Mouse (Mus musculus) embryonic facial prominence, embryonic 10.5 days (tissue): Measurements from ENCODE around the gene Lsamp. TPM values are rescaled to one million over a fixed set of nuclear protein-coding genes. Genes with fewer than 3 reads are reported as not detected.

Experiments
- DNase-seq: peaks from one replicate; pipeline ENCODE4 v3.0.0-alpha.2; 2017; ENCODE audit warnings: low spot score
- H3K27ac ChIP-seq: fragments of 300-500 bp; sonication (generic); replicated peaks from 2 replicates; pipeline ENCODE4 v1.5.1; 2016; ENCODE audit warnings: mild to moderate bottlenecking
- H3K27me3 ChIP-seq: fragments of 300-500 bp; sonication (generic); replicated peaks from 2 replicates; pipeline ENCODE4 v1.6.1; 2016; ENCODE audit warnings: low read depth, mild to moderate bottlenecking; ENCODE audit not compliant: poor library complexity, severe bottlenecking
- H3K36me3 ChIP-seq: fragments of 300-500 bp; sonication (generic); replicated peaks from 2 replicates; pipeline ENCODE4 v1.6.1; 2016; ENCODE audit warnings: mild to moderate bottlenecking, moderate library complexity
- H3K4me1 ChIP-seq: fragments of 300-500 bp; sonication (generic); 2 replicates; pipeline ENCODE4 v1.6.1; 2016
- H3K4me3 ChIP-seq: fragments of 300-500 bp; sonication (generic); 2 replicates; pipeline ENCODE4 v1.5.1; 2016; ENCODE audit warnings: mild to moderate bottlenecking, moderate library complexity
- H3K9me3 ChIP-seq: fragments of 300-500 bp; sonication (generic); 2 replicates; pipeline ENCODE4 v1.6.1; 2016; ENCODE audit warnings: mild to moderate bottlenecking
- WGBS: fragments of 180-500 bp; shearing (Covaris S2); methylation state at CpG from one replicate; pipeline ENCODE4 v1.1.7; 2016; 5-methylcytosine and 5-hydroxymethylcytosine counted together
- polyA plus RNA-seq: library from polyadenylated mRNA; unstranded; fragments of >200 nt; fragmentation: Nextera tagmentation; extraction: Ambion mirVana; gene quantifications from 2 replicates; pipeline ENCODE4 v1.2.1, GENCODE M21; 2016

Lsamp gene
- polyA plus RNA-seq, 1 experiment from 2014 or later = 6.3 TPM

DNA sequence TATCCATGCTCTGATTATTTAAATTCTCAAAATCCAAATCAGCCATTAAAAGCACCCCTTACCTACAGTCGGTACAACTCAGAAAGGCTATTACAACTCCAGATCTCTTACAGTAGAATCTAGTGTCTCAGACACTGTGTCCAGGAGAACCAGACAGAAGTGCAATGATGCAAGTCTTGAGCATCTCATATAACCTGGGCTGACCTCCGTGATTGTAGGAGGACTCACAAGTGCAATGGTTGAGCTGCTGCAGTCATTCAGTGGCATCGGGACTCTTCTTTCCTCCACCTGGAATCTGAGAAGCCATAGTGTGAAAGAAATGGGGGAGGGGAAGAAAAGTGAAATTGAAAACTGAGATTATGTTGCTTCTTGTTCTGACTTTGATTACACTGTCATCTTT is 1850.5 kb downstream of the Lsamp start:
- Histone ChIP-seq H3K27ac (no peak overlapping the region), H3K36me3 (no peaks in the 10 kb centered on the region), H3K4me1 (no peaks in the 10 kb centered on the region), H3K27me3 (no peaks in the 10 kb centered on the region), H3K9me3 (no peaks in the 10 kb centered on the region), H3K4me3 (no peak overlapping the region)
- DNase-seq = no peak
- 77% methylated on average over 3 of the region's 3 CpGs for WGBS

DNA sequence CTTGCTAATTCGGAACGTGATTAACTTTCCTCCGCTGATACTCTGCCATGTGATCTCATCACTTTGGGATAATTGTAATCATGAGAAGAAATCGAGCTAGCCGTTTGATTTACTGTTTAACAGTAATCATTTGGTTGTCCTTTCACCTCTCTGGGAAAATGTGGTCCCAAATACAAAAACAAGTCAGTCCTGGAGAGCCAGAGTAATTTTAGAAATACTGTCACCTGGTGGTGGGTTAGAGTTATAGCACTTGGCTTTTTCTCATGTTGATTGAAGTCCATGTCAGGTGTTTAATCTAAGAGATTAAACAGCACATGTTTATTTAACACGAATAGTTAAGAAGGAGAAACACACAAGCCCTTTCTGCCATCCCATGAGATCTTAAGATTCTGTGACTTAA is 1851.6 kb downstream of the Lsamp start:
- Histone ChIP-seq H3K36me3 (no peaks in the 10 kb centered on the region), H3K4me3 (no peak overlapping the region), H3K27ac (no peak overlapping the region), H3K9me3 (no peaks in the 10 kb centered on the region), H3K4me1 (no peaks in the 10 kb centered on the region), H3K27me3 (no peaks in the 10 kb centered on the region)
- 61% methylated on average over 6 of the region's 6 CpGs for WGBS
- DNase-seq = no peak

DNA sequence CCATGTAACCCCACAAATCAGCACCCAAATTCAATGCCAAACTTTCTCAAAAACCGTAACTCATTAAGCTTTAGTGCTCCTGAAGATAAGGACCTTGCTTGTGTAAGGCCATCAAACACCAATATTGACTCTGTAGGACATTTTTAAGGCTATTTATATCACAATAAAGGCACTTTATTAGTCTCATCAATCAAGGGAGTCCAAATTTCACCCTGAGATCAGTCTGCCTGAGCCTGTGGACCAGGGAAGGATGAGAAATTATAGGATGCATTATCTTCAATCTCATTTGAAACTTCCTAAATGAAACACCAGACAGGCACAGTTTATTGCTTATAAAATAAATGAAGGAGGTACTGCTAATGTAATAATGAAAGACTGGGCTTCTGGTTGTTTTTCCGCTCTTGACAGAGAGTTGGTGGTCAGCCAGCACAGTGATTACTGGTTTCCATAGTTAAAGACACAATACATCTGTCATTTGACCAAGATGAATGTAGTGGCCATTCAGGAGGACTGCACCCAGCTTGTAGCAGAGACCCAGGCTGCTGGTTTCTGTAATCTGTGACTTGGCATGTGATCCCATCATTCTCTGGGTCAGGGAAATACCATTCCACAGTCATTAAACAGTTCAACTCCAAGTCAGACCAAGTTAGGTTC is 1855.7 kb downstream of the Lsamp start:
- Histone ChIP-seq H3K4me1 (no peaks in the 10 kb centered on the region), H3K27ac (no peak overlapping the region), H3K27me3 (no peaks in the 10 kb centered on the region), H3K9me3 (no peaks in the 10 kb centered on the region), H3K4me3 (no peak overlapping the region), H3K36me3 (no peaks in the 10 kb centered on the region)
- DNase-seq = no peak
- 89% methylated on average over 2 of the region's 2 CpGs for WGBS

DNA sequence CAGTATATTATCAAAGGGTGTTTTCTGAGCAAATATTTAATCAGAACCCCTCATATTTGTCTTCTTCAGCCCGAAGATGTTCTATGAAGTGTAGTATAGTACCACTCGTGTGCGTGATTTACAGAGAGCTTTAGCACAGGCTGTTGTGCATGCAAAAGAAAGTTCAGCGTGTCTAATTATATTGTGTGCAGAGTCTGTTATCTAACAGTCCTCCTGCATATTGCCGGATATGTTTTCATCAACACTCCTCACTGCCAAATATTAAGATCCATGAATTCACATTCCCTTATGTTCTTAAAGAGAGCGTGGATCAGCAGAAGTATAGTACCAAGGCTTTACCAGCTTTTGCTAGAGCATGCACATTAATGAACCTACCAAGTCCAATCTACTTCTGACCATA is 1862.7 kb downstream of the Lsamp start:
- no peak overlapping the region for H3K27ac ChIP-seq
- no peaks in the 10 kb centered on the region for H3K36me3 ChIP-seq
- no peaks in the 10 kb centered on the region for H3K4me1 ChIP-seq
- DNase-seq = no peak
- no peaks in the 10 kb centered on the region for H3K27me3 ChIP-seq
- H3K9me3 ChIP-seq = no peaks in the 10 kb centered on the region
- WGBS = 89% methylated on average over 6 of the region's 6 CpGs
- no peak overlapping the region for H3K4me3 ChIP-seq

DNA sequence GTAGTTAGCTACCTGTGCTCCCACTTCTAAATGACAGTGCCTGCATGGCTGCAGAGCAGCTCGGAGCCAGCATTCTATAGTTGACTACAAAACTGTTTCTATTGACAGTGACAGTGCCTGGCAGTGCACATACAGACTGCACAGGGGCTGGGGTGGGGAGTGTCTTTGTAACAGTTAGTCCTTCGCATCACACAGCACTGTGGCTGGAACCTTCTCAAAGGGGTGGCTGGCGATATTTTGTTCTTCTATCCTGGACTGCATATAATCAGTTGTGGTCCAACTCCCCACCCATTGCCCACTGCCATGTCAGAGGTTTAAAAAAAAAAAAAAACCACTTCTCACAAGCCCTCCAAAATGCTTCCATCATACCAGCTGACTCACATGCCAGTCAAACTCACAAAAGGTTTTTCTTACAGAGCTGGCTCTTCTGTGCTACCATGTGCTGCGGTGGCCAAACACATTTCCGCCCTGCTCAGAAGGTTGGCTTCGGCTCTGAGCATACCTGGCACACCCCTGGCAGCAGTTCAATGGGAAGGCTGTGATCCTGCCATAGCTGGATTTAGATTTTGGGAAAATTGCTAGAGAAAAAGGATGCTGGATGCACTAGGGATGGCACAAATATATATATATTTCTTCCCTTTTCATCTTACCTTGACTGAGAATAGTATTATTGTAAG is 1887.9 kb downstream of the Lsamp start:
- WGBS = 86% methylated on average over 6 of the region's 6 CpGs
- Histone ChIP-seq H3K36me3 (no peaks in the 10 kb centered on the region), H3K27ac (no peak overlapping the region)

DNA sequence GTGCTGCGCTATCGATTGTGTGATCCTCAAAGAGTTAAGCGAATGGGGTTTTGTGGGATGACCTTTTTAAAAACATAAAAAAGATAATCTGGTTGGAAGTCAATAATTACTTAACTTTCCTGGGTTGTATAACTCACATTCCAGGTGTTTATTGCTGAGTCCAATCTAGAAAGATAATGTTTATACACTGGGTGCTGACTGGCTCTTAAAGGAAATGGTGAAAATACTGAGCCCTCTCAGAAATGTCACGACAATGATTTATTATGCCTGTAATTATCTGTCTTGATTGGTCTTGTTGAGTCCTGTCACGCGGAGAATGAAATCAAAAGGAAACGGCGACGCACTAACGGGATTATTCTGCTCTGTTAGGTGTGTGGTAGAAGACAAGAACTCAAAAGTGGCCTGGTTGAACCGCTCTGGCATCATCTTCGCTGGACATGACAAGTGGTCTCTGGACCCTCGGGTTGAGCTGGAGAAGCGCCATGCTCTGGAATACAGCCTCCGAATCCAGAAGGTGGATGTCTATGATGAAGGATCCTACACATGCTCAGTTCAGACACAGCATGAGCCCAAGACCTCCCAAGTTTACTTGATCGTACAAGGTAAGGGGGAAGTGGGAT is 1904.5 kb downstream of the Lsamp start:
- Histone ChIP-seq H3K4me1 (no peaks in the 10 kb centered on the region), H3K4me3 (no peak overlapping the region), H3K36me3 (no peaks in the 10 kb centered on the region), H3K27ac (no peak overlapping the region), H3K9me3 (no peaks in the 10 kb centered on the region), H3K27me3 (no peaks in the 10 kb centered on the region)
- 81% methylated on average over 16 of the region's 16 CpGs for WGBS
- no peak for DNase-seq

More for the DNA sequence above, 1887.9 kb downstream of the Lsamp start:
- Histone ChIP-seq H3K9me3 (no peaks in the 10 kb centered on the region), H3K4me3 (no peak overlapping the region), H3K4me1 (no peaks in the 10 kb centered on the region), H3K27me3 (no peaks in the 10 kb centered on the region)
- DNase-seq = no peak

DNA sequence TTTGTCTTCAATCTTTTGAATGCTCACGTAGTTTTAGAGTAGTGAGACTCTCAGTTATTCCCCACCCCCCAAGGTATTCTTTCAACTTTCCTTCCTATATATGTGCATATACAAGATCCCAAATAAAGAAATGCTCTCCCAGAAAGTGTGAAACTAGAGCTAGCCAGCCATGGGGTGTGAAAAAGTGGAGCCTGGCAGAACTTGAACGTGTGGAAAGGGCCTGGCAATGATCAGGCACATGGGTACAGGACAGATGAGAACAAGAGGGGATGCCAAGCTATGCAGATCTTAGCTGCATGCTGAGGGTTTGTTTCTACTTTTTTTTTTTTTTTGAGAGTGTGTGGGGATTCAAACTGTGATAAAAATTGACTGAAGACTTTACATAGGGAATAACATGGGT is 1916.6 kb downstream of the Lsamp start:
- Histone ChIP-seq H3K9me3 (no peaks in the 10 kb centered on the region), H3K27me3 (no peaks in the 10 kb centered on the region), H3K27ac (no peak overlapping the region), H3K4me1 (no peaks in the 10 kb centered on the region), H3K4me3 (no peak overlapping the region), H3K36me3 (no peaks in the 10 kb centered on the region)
- 67% methylated on average over 2 of the region's 2 CpGs for WGBS
- DNase-seq = no peak

DNA sequence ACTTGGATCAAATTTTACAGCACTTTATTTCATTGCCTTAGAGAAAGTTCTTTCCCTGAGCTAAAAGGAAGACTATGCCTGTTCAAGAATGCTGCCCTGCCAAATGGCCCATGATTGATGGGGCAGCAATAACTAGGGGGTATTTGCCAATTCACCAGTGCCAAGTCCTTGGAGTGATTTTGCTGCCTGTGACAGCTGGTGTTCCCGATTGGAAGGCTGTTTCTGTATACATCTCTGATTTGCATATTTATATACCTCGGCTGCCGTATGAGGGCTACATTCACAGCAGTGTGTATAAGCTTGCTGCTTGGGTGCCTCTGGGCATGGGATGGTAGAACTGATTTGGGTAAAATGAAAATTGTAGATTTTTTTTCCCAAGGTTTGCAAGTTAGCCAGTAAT is 1919.5 kb downstream of the Lsamp start:
- H3K4me1 ChIP-seq = no peaks in the 10 kb centered on the region
- no peaks in the 10 kb centered on the region for H3K9me3 ChIP-seq
- 79% methylated on average over 3 of the region's 3 CpGs for WGBS
- H3K27ac ChIP-seq = no peak overlapping the region
- H3K4me3 ChIP-seq = no peak overlapping the region
- no peaks in the 10 kb centered on the region for H3K27me3 ChIP-seq
- DNase-seq = no peak
- no peaks in the 10 kb centered on the region for H3K36me3 ChIP-seq

DNA sequence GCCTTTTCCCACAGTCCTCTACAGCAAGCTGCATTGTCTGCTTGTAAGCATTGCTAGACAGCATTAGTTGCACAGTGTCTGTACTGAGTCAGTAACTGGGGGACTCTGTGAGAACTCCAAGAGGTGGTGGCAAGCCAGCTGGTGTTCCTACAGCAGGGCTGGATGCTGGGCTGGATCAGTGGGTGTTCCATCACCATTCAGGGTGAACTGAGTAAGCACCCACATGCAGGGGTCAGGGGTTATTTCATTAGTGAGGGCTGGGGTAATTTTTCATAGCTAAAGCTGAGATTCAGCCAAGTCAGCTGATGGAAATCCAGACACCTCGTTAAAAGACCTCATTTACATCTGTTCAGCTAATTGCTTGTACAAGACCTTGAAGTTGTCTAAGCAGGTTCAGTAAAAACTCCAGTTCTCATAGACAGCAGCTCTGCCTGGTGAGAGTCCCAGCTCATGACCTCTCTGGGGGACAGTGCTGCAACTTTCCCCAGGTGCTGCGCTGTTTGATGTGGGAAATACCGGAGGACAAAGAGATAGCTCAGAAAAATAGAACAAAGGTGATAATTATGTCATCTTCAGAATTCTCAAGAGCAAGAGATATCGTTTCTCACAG is 1928.5 kb downstream of the Lsamp start:
- Histone ChIP-seq H3K36me3 (no peaks in the 10 kb centered on the region), H3K4me3 (no peak overlapping the region), H3K27ac (no peak overlapping the region), H3K4me1 (peaks cover 9% of the 10 kb centered on the region), H3K27me3 (no peaks in the 10 kb centered on the region), H3K9me3 (no peaks in the 10 kb centered on the region)
- DNase-seq = no peak
- 81% methylated on average over 4 of the region's 4 CpGs for WGBS

DNA sequence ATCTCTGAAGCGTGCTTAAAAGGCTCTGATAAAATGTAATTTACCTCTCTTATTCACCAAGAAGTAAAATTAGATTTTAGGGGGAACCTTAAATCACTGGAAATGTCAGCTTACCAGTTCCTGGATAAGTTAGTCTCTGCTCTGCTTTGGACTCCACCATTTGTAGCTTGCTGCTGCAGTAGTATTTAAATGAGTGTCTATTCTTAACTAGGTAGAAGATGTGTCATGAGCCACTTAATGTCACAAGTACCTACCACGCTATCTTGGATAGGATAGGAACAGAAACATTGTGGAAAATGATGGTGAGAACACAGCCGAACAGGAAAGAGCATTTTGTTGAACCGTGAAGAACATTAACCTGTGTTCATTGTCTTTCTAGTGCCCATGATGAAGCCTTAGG is 1929.2 kb downstream of the Lsamp start:
- Histone ChIP-seq H3K27ac (no peak overlapping the region), H3K9me3 (no peaks in the 10 kb centered on the region), H3K27me3 (no peaks in the 10 kb centered on the region), H3K4me3 (no peak overlapping the region), H3K4me1 (peaks cover 10% of the 10 kb centered on the region), H3K36me3 (no peaks in the 10 kb centered on the region)
- no peak for DNase-seq
- WGBS = 93% methylated on average over 4 of the region's 4 CpGs

DNA sequence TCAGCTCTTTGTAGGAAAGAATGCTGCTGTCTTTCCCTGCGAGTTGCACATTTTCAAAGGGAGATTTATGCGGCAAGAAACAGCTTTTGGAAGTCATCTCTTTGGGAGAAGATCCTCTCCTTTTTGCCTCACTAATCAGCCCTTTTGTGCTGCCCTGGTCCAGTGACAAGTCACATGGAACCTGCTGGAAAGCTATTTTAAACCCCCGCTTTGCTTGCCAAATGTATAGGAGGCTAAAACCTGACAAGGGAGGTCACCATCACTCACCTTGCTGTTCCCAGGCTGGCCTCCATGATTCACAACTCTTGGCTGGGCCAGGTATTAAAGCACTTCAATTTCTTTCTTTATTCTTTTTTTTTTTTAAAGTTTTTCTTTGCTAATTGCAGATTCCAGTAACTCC is 1932.2 kb downstream of the Lsamp start:
- Histone ChIP-seq H3K9me3 (no peaks in the 10 kb centered on the region), H3K4me1 (peaks cover 10% of the 10 kb centered on the region), H3K4me3 (no peak overlapping the region), H3K36me3 (no peaks in the 10 kb centered on the region), H3K27ac (no peak overlapping the region), H3K27me3 (no peaks in the 10 kb centered on the region)
- DNase-seq = no peak
- WGBS = 80% methylated on average over 3 of the region's 3 CpGs

DNA sequence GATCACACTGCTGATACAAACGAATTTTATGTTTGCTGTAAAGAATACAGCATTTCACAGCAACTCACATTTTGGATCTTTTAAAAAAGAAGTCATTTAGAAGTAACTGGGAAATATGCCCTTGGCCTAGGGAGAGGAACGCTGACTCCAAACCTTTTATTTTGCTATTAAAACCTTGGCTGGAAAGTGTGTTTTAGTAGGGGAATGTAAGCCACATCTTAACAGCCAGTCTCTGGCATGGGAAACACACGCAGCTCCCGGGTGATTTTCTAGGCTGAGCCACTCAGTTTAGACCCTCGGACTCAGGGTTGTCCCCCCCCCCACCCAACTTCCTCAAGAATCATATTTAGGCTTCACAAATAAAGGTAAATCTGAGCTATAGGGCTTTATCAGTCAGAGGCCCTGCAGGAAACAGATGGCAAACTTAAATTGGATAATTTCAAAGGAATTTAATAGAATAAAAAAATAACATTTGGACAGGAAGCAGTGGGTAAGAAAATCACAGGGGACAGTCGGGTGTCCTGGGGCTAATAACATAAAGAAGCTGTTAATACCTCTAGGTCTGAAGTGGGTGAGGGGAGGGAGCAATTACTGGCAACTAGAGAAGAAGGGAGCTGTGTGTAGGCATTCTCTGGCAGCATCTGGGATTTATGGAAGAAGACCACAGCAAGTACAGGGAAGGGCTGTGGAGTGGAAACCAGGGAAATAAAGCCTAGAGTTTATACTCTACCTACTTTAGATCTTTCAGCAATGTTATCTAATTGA is 1933.1 kb downstream of the Lsamp start:
- H3K27ac ChIP-seq = no peak overlapping the region
- H3K27me3 ChIP-seq = no peaks in the 10 kb centered on the region
- no peak for DNase-seq
- H3K9me3 ChIP-seq = no peaks in the 10 kb centered on the region
- H3K4me3 ChIP-seq = no peak overlapping the region
- H3K4me1 ChIP-seq = peaks cover 10% of the 10 kb centered on the region
- WGBS = 44% methylated on average over 6 of the region's 6 CpGs
- no peaks in the 10 kb centered on the region for H3K36me3 ChIP-seq
